Mouse (Mus musculus): ENCODE data around the gene Zfp398.
"Not testable (repeated sequence)": the region's sequence is repeated elsewhere in the genome, so short reads cannot be mapped to it uniquely, and the experiment has no call there.

Gene Zfp398

DNA sequence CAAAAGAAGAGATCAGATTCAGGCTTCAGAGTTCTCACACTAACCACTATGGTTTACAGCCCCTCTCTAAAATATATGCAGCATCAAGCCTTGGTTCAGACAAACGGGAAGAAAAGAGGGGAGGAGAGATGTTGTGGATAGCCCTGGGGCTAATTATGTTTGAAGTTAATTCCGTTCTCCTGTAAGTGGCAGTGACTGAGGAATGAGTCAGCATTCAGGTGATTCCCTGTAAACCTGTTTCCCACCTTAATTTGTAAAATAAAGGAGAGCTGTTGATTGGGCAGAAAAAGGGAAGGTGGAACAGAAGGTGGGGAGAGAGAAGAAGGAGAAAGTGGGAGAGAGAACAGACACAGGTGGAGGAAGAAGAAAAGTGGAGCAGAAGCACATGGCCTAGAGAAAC, 11.2 kb upstream of the Zfp398 start:
- no peak for DNase-seq (ENCODE audit: low read depth, low spot score)

DNA sequence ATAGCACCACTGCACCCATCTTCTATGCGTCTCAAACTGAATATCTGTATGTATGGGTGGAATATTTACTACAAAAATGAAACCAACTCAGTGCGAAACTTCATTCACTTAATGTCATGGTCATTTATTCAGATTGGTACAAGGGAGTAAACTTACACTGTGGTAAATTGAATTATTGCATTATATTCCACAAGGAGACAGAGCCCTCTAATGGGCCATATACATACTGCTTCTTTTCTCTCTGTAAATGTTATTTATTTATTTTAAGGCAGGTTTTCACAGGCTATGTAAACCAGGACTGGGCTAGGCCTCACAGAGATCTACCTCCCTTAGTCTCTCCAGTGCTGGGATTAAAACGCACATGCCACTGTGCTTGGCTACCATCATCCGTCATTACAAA, 8.0 kb upstream of the Zfp398 start:
- no peak for DNase-seq (ENCODE audit: low read depth, low spot score)

GRCm38 (mm10) chr6:47828950-47829349, 6.5 kb upstream of the Zfp398 start:
- DNase-seq (ENCODE audit: low read depth, low spot score): peak; percentile 70

GRCm38 (mm10) chr6:47830104-47831078, 5.1 kb upstream of the Zfp398 start, which contains the start of gene Zfp786:
Zfp786 (minus strand) TSS chr6:47830867.
- DNase-seq (ENCODE audit: low read depth, low spot score): peak; percentile 92

- no peak for DNase-seq (ENCODE audit: low read depth, low spot score)
Observed at GRCm38 (mm10) chr6:47832220-47832619, 3.2 kb upstream of the Zfp398 start.

- peak; percentile 81 for DNase-seq (ENCODE audit: low read depth, low spot score)
Observed at GRCm38 (mm10) chr6:47835984-47836521, 592 bp downstream of the Zfp398 start.

- no peak for DNase-seq (ENCODE audit: low read depth, low spot score)
Observed at GRCm38 (mm10) chr6:47837630-47838029, 2.2 kb downstream of the Zfp398 start.

DNA sequence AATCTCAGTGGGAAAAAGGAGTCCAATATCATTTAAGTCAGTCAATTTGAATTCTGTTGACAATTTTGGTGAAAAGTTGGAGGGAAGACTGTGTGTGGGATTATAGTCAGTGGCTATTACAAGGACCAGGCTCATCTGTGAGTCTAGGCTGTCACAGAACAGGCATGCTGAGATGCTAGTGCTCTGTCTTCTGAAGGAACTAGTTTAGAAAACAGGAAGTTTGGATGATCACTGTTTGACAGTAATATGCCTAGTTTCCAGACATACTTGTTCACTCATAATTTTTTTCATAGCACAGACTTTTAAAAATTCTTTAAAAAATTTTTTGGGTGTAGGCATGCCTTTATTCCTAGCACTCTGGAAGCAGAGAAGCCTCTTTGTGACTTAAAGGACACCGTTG, 5.6 kb downstream of the Zfp398 start:
- peak; percentile 27 for DNase-seq (ENCODE audit: low read depth, low spot score)

DNA sequence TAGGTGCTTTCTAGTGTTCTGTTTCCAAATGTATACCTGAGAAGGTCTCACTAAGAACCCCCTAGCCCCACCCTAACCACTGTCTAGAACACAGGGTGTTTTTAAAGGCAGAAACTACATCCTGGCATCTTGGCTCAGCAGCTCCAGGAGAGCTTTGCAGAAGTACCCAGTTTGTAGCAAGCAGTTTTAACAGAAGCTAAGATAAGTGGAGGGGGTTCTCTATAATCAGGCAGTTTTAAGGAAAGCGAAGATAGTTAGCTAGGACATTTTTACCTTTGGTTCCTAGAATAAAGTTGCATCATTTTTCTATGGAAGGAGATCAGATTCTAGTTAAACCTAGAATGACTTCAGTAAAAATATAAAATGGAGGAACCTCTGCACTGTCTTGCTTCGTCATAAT, 6.4 kb downstream of the Zfp398 start:
- DNase-seq (ENCODE audit: low read depth, low spot score): no peak

DNA sequence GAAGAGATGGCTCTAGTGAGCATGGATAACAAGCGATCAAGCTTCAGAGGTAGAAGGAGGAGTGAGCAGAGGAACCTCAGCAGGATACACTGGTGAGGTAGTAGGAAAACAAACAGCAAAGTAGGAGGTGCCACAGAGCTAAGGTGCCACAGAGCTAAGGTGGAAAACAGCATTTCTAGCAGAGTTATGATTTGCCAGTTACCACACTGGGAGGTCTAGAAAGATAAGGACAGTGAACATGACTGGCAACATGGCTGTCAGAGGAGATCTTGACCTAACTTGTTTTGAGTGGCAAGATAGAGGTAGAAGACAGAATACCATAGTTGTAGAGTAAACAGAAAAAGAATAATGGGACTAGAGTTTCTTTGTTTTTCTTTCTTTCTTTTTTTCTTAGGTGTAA, 6.9 kb downstream of the Zfp398 start:
- no peak for DNase-seq (ENCODE audit: low read depth, low spot score)

DNA sequence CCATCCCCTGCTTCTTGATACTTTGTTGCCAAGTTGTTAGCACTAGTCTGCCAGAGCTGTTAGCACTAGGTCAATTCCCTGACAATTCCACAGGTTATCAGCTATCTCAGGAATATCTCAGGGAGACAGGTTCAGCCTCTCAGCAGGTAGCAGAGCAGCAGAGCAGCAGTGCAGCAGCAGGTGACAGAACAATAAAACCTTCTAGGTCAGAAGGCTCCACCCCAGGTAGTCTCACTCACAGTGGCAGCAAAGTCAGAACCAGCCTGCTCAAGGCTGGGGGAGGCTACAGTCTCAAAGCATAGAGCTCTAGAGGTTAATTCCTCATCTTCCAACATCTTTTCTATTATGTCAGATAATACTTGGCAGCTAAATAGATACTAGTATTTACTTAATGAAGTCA, 10.3 kb downstream of the Zfp398 start:
- no peak for DNase-seq (ENCODE audit: low read depth, low spot score)

DNA sequence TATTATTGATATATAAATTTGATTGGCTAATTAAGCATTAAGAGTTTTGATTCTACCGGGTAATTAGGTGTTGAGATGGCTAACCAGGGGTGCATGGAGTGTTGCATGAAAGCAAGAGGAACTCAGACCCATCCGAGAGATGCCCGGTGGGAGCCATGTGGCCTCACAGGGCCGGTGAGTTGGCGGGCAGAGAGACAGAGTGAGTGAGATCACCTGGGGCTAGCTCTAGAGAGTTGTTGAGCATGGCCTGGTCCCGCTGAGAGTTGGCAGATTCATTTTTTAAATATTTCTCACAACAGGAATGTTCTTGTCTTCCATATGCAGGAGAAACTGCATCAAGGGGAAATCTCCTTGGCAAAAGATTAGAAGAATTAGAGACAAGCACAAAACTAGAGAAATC, 21.8 kb downstream of the Zfp398 start:
- DNase-seq (ENCODE audit: low read depth, low spot score): no peak

GRCm38 (mm10) chr6:47857729-47858128, 22.3 kb downstream of the Zfp398 start:
- not testable (repeated sequence) for DNase-seq (ENCODE audit: low read depth, low spot score)

GRCm38 (mm10) chr6:47872266-47872665, 36.8 kb downstream of the Zfp398 start:
- no peak for DNase-seq (ENCODE audit: low read depth, low spot score)

DNA sequence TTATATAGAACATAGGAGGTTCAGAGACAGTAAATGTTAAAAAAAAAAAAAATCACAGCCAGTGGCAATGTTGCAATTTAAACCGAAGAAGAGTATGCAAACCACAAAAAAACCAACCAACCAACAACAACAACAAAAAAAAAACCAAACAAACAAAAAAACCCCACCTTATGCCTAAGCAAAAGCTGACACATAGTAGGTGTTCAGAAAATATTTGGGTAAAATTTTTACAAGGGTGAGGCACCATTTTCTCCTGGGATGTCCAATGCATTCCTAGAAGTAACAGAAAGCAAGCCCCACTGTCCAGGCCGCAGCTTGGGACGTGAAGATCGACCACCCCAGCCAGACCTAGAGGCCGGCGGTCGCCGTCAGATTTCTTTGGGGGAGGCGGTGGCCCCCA, 41.6 kb downstream of the Zfp398 start, which contains the start of gene Zfp282:
Gene Zfp282, plus strand, starts transcription at position 147 of the 400 bp plus-strand sequence.
- no peak for DNase-seq (ENCODE audit: low read depth, low spot score)

DNA sequence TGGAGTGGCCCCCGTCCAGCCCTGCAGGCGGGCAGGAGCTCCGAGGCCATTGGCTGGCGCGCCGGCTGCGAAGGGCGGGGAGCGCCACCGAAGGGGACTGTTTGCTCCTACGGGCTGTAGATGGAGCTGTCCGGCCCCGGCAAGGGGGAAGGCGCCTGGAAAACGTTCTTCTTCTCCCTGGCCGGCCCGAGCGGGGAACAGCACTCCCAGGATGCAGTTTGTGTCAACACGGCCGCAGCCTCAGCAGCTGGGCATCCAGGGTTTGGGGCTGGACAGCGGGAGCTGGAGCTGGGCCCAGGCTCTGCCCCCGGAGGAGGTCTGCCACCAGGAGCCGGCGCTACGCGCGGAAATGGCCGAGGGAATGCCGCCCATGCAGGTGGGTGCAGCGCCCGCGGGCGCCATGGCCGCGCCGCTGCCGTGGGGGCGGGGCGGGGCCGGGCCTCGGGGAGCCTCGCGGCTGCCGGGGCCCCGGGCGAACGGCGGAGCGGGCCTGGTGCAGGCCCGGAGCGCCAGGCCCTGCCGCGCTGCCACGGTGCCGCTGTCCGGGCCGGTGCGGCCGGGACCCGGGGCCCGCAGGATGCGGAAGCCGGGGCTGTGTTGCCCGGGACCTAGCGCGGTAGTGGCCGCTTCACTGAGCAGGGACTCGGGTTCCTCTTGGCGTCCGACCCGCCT, 42.1 kb downstream of the Zfp398 start:
- peak; percentile 90 for DNase-seq (ENCODE audit: low read depth, low spot score)

GRCm38 (mm10) chr6:47878133-47878514, 42.7 kb downstream of the Zfp398 start:
- DNase-seq (ENCODE audit: low read depth, low spot score): peak; percentile 58

DNA sequence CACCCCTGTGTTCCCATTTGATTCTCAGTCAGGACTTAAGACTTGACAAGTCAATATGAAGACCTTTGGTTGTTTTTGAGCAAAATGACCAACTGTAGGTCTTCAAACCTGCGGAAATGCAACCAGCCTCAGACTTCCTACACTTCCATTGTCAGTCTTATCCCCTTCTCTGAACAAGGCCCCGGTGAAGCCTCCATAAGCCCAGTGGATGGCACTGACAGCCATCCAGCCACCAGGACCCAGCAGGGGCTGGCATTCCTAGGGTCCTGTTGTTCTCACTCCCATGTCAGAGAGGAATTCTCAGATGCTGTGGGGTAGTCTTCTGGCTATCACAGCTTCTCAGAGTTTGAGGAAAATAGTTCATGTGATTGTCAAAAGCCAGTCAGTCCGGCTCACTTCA, 43.1 kb downstream of the Zfp398 start:
- no peak for DNase-seq (ENCODE audit: low read depth, low spot score)

DNA sequence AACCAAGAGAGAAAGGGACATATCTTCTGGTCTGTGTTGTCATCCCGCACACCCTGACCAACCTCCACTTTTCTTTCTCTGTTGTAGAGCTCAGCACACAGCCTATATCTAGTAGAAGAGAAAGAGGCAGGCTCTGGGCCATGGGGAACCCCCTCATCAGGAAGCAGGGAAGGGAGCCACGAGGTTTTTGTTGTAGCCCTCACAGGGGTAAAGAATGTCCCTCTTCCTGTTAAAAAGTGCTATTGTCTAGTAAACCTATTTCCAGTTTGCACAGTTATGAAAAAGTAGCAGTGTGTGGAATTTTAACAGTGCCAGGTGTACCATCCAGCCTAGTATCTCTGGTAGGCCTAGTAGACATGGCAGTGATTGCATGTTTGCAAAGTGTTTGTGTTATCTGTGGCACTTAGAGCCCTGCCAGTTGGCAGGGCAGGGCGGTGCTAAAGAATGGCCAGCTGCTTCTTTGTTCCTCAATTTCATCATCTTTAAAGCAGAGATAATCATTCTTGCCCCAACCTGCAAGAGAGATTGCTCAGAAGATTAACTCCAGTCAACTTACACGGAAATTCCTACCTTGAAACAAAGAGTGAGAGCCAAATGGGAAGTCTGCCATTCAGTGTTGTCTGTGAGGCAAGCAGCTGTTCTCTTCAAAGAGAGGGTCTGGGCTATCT, 43.7 kb downstream of the Zfp398 start:
- DNase-seq (ENCODE audit: low read depth, low spot score): peak; percentile 47

DNA sequence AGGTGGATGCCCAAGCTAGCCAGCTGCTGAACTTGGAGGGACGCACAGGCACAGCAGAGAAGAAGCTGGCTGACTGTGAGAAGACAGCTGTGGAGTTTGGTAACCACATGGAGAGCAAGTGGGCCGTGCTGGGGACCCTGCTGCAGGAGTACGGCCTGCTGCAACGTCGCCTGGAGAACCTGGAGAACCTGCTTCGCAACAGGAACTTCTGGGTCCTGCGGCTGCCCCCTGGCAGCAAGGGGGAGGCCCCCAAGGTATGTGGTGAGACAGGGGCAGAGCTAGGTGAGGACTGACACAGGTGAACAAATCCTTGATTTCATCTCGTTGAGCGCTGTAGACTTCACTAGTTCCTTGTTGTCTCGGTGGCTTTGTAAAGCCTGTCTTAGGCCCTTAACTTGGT, 44.7 kb downstream of the Zfp398 start:
- DNase-seq (ENCODE audit: low read depth, low spot score): no peak

DNA sequence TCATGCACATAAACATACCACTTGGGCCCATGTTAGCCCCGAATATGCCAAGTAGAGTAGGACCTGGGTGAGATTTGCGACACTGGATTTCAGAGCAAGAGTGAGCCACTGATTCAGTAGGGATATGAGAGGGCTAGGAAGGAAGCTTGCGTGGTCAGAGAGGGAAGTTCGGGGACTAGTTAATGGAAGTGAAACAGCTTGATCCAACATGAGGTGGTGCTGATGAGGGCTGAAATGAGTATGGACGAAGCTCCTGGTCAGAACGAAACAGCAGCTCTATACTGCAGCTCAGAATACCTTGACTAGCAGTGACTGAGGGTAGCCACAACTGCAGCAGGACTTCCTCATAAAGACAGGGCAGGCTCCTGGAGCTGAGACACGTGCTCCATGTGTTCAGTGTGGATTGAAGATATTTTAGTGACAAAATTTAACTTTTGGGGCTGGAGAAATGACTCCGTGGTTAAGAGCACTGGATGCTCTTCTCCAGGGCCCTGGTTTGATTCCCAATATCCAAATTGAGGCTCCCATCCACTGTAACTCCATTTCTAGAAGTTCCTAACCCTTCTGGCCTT, 53.4 kb downstream of the Zfp398 start:
- peak; percentile 81 for DNase-seq (ENCODE audit: low read depth, low spot score)

DNA sequence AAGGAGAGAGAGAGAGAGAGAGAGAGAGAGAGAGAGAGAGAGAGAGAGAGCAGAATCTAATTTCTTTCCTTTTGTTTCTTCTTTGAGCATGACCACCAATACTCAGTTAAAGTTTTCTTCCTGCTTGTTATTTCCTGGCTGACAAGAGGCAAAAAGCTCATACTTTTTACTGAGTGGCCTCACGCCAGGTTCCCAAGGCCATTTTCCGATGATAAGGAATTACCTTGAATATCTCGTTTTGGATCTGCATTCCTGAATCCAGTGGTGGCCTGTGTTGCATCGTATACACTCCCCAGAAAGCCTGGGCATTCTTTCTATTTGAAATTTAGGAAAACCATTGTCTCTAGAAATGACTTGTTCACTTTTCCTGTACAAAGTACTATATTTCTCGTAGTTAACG, 64.0 kb downstream of the Zfp398 start:
- no peak for DNase-seq (ENCODE audit: low read depth, low spot score)
